Mouse (Mus musculus) neural tube, postnatal 0 days (tissue): ENCODE data around the gene C2cd4c. TPM values are rescaled to one million over a fixed set of nuclear protein-coding genes. Genes with fewer than 3 reads are reported as not detected.

Experiments used
- polyA plus RNA-seq: library from polyadenylated mRNA; unstranded; fragments of >200 nt; fragmentation: Nextera tagmentation; extraction: Ambion mirVana; gene quantifications from 2 replicates; pipeline ENCODE4 v1.2.1, GENCODE M21; 2015

C2cd4c gene
- 1.1 TPM in 2 replicates for polyA plus RNA-seq

GRCm38 (mm10) chr10:79613578-79614304 is at the start of gene C2cd4c:
TSS of gene C2cd4c (minus strand) at chr10:79614025.

GRCm38 (mm10) chr10:79645711-79646110 is 31.9 kb upstream of the C2cd4c start, which contains the start of gene Odf3l2:
TSS of gene Odf3l2 (minus strand) at chr10:79645738.

GRCm38 (mm10) chr10:79637128-79638110 is 23.6 kb upstream of the C2cd4c start, which contains the start of gene Shc2:
TSS of gene Shc2 (minus strand) at chr10:79637918.

GRCm38 (mm10) chr10:79587061-79587751 is 26.6 kb downstream of the C2cd4c start, which contains the start of gene Theg:
TSS of gene Theg (minus strand) at chr10:79587331.

Other genes with a start within 250 kb of the C2cd4c start
- gene Vmn2r83, start 145.3 kb downstream of the C2cd4c start, polyA plus RNA-seq = 0.05 TPM in 1 of 2 replicates, not detected in the other
- gene Plpp2, start 80.2 kb downstream of the C2cd4c start, polyA plus RNA-seq = 21.6 and 22.1 TPM in 2 replicates
- gene Mier2, start 58.8 kb downstream of the C2cd4c start, polyA plus RNA-seq = 40.4 and 48.8 TPM in 2 replicates
- not detected in 2 replicates for gene Theg, start 26.7 kb downstream of the C2cd4c start, polyA plus RNA-seq
- 23.9 and 24.3 TPM in 2 replicates for gene Shc2, start 23.9 kb upstream of the C2cd4c start, polyA plus RNA-seq
- gene Odf3l2, start 31.7 kb upstream of the C2cd4c start, polyA plus RNA-seq = 0.24 and 0.61 TPM in 2 replicates
- 0.57 and 0.93 TPM in 2 replicates for gene Madcam1, start 50.5 kb upstream of the C2cd4c start, polyA plus RNA-seq
- 142 and 148 TPM in 2 replicates for gene Tpgs1, start 55.3 kb upstream of the C2cd4c start, polyA plus RNA-seq
- gene Cdc34, start 68.2 kb upstream of the C2cd4c start, polyA plus RNA-seq = 68.6 and 75.3 TPM in 2 replicates
- 0.83 and 1.1 TPM in 2 replicates for gene Gzmm, start 75.0 kb upstream of the C2cd4c start, polyA plus RNA-seq
- 1,217 and 1,238 TPM in 2 replicates for gene Bsg, start 90.5 kb upstream of the C2cd4c start, polyA plus RNA-seq
- gene Hcn2, start 102.6 kb upstream of the C2cd4c start, polyA plus RNA-seq = 10.7 and 16.5 TPM in 2 replicates
- gene Polrmt, start 132.6 kb upstream of the C2cd4c start, polyA plus RNA-seq = 33.3 and 33.7 TPM in 2 replicates
- gene Fgf22, start 141.1 kb upstream of the C2cd4c start, polyA plus RNA-seq = 4.8 and 5.8 TPM in 2 replicates
- gene Rnf126, start 152.9 kb upstream of the C2cd4c start, polyA plus RNA-seq = 115 and 119 TPM in 2 replicates
- gene Fstl3, start 163.2 kb upstream of the C2cd4c start, polyA plus RNA-seq = 3.2 and 4.4 TPM in 2 replicates
- gene Prss57, start 176.9 kb upstream of the C2cd4c start, polyA plus RNA-seq = 0.12 TPM in 1 of 2 replicates, not detected in the other
- 202 and 243 TPM in 2 replicates for gene Palm, start 179.5 kb upstream of the C2cd4c start, polyA plus RNA-seq
- gene Misp, start 207.0 kb upstream of the C2cd4c start, polyA plus RNA-seq = 0.36 and 0.45 TPM in 2 replicates
- 41.0 and 46.2 TPM in 2 replicates for gene Ptbp1, start 240.4 kb upstream of the C2cd4c start, polyA plus RNA-seq